Mouse (Mus musculus) spleen, adult 18-20 months (tissue): ENCODE data around the gene Zfp568.
A peak's percentile ranks its signal among the peaks of the same experiment; 100 is the strongest.
"Not testable (repeated sequence)": the region's sequence is repeated elsewhere in the genome, so short reads cannot be mapped to it uniquely, and the experiment has no call there.

ENCODE experiments used
- DNase-seq, 2 experiments: peaks; one replicate each; pipeline ENCODE4 v3.0.0; 2022; ENCODE audit warnings: mixed read lengths in 2 of 2

The Zfp568 gene

GRCm38 (mm10) chr7:29983690-29984380 is at the start of gene Zfp568:
Gene Zfp568 (plus strand): TSS chr7:29983955.
- DNase-seq: peak; percentile 85 to 88

DNA sequence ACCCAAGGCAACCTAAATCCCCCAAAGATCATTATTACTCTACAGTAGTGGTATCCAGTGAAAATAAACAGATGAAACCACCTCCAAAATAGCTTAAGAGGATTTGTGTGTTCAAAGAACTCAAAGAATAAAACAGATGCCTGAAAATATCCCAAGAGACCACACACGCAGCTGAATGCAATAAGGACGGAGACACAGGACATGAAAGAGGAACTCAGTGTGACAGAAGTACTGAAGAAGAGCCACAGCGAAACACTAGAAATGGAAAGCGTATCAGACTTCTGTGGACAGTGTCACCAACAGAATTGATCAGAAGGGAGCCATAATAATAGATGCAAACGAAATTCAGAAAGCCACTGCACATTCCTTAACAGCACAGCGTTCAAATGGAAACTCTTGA is 44.9 kb upstream of the Zfp568 start:
- no peak for DNase-seq

DNA sequence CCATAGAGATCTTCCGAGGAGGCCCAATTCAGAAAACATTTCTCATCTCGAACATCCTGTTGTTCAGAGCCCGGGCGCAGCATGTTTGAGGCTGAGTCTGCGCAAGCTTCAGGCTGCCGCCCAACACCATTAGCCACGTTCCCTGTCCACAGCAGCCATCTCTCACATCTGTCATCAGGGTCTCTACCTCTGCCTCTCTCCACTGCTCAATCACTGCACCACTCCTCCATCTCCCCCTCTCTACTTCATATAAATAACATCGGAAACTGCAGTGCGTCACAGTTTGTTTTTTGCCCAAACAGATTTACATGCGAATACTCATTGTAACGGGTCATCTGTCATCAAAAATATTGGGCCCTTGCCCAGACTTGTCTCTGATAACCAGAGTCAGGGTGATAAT is 42.7 kb upstream of the Zfp568 start:
- DNase-seq: no peak

DNA sequence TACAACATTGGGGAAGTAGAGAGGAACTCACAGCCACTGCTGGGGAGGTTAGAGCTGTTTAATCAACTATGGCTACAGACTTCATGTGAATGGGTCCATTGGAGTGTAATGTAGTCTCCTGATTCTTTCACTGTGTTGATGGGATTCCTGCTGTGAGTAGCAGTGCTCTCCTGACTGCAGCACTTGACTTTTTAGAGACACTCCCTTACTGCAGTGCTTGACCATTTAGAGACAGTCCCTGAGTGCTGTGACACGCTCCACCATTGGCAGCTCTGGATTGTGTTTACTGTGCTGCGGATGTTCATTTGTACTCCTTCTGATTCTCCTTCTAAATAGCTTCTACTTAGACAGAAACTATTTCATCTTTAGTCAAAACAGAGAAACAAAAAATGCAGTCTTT is 41.0 kb upstream of the Zfp568 start:
- no peak for DNase-seq

GRCm38 (mm10) chr7:29943720-29944119 is 40.0 kb upstream of the Zfp568 start:
- no peak for DNase-seq

GRCm38 (mm10) chr7:29944201-29944600 is 39.6 kb upstream of the Zfp568 start:
- DNase-seq: no peak

DNA sequence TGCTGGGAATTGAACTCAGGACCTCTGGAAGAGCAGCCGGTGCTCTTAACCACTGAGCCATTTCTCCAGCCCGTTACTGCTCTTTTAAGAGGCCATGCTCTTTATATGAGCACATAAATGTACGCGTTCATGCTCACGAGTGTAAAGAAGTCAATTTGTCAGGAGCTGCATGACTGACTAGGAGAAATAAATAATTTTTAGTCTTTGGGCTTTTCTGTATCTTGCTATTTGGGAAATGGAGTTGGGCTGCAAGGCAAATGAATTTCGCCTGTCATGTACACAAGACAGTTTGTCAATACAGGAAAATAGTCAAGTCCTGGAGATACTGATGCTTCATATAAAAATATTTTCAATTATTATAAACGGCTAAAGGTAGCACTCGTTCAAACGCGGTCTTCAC is 30.7 kb upstream of the Zfp568 start:
- DNase-seq: no peak

DNA sequence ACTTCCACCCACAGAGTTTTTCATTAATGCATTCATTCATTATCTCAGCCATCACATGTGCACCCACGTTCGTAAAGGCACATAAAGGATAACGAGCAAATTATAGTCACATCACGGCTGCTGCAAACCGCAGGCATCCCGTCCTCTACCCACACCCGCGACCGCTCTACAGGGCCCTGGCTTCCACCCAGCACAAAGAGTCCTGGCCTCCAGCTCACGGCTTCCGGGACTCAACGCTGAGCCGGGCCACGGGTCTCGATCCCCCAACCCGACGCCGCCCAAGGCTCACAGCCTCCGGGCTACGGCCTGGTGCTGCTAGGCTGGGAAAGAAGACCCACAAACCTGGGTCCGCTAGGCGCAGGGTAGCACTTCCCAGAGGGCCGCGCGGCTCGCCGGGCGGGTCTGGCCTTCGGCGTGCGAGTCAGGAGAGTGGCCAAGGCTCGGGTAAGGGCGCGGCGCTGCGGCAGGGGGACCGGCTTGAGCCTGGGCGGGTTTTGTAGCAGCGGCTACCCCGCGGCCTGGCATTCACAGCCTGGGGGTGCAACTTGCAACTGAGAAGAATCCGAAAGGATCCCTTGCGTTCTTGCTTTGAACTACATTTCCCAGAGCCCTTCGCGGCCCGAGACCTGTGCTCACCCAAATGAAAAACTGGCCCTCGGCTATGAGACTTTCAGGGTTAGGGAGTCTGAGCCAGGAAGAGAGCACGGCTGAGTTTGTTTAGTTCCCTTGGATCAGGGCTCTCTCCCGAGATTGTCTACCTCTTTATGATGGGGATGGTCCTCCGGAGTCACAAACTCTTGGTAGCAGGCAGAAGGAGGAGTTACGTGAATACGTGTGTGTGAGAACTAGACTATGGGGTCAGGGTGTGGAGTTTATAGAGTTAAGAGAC is 30.0 kb upstream of the Zfp568 start, which contains the start of gene Zfp74:
TSS of gene Zfp74 (minus strand) at position 577 of the 889 bp plus-strand sequence.
- DNase-seq: peak; percentile 46 to 73

DNA sequence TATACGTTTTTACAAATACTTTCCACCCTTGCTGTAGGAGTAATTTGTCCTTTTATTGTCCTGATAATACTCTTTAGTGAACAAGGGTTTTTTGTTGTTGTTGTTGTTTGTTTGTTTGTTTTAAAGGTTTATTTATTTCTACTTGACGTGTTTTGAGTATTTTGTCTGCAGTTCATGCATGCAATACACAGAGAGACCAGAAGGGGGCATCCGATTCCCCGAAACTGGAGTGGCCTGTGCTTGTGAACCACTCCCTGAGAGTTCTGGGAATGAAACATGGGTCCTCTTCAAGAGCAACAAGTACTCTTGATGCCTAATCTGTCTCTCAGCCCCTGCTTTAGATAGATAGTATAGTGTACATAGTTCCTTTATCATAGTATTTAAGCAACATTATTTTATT is 29.0 kb upstream of the Zfp568 start:
- peak in 1 of 2 experiments; percentile 29 for DNase-seq

- DNase-seq: no peak
Measured at GRCm38 (mm10) chr7:29956257-29956656, 27.5 kb upstream of the Zfp568 start.

DNA sequence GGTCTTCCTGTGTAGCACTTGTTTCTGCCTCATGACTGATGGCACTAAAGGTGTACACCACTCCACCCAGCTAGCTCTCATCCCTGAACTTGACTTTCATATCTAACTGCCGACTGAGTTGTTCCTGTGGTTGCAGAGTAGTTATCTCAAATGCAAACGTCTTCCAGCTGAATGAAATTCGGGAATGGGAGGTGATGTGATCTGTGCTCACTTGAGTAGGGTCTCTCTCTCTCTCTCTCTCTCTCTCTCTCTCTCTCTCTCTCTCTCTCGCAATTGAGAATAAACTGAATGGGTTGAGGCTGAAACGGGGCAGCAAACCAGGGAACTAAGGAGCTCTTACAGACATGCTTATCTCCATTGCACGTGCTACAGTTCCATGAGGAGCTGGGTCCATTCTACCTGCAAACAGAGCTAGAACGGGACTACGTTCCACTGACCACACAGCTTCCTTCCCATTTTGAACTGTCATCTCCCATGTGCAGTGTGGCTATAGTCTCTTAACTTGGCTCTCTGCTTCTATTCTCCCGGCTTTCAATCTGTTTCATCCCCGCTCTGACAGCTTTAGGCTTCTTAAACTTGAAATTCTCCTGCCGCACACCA is 25.5 kb upstream of the Zfp568 start:
- DNase-seq: no peak

DNA sequence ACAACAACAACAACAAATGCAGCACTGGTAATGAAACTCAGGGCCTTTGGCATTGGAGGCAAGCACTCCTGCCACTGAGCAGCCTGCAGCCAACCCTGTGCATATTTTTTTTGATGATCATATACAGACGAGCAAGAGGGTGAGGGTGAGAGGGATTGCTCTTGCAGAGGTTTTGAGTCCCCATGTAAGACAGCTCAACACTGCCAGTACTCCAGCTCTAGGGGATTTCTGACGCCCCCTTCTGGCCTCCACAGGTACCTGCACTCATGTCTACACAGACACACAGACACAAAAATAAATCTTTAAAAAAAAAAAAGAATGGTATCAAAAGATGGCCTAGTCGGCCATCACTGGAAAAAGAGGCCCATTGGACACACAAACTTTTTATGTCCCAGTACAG is 24.8 kb upstream of the Zfp568 start:
- DNase-seq: no peak

- DNase-seq: not testable (repeated sequence)
Measured at GRCm38 (mm10) chr7:29965115-29965810, 18.5 kb upstream of the Zfp568 start.

DNA sequence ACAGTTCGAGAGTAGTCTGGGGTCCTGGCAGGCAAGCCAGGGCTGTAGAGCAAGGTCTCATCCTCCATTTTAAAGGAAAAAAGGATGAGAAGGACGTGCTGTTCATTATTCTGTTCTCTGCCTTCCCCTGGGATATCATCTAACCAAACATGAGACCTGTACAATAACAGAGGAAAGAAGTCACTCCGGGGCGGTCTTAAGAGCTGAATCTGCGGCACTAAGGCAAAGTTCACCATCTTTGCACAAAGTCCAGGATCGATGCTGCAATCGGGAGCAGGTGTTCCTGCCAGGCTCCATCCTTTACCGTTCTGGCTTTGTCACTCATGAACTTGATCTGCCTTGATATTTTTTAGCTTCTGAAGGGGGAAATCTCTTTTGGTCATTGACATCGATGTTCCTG is 13.1 kb upstream of the Zfp568 start:
- DNase-seq: no peak

DNA sequence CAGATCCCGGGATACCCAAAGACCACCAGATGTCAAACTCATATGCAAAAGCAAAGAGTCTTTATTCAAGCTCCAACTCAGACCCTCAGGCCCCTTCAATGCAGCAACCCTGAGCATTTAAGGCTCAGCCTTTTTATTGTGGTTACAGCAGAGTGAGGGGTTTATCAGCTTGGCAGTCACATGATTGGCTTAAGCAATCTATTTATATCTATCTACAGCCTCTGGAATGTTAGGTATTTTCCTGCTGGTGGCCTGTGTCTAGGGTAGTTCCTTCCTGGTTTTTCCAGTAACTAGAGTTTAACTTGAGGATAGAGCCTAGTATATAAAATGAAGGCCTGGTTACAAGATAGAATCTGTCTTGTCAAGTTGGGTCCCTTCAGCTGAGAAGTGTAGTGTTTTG is 3.0 kb upstream of the Zfp568 start:
- no peak for DNase-seq

- DNase-seq: peak in 1 of 2 experiments; percentile 13
Measured at GRCm38 (mm10) chr7:29981455-29981854, 2.3 kb upstream of the Zfp568 start.

DNA sequence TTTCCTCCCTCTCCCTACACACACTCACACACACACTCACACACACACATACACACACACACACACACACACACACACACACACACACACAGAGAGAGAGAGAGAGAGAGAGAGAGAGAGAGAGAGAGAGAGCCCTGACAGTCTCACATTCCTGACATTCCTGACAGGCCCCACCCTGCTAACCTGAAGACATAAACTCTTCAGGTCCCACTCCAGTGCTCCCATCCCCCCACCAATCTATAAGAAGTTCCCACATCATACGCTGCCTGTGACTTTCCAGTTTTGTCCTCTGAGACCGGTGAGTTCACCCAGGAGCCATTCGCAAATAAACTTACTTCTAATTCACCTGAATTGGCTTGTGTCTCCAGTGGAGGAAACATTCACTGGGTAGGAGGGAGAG is 1.9 kb upstream of the Zfp568 start:
- no peak for DNase-seq

DNA sequence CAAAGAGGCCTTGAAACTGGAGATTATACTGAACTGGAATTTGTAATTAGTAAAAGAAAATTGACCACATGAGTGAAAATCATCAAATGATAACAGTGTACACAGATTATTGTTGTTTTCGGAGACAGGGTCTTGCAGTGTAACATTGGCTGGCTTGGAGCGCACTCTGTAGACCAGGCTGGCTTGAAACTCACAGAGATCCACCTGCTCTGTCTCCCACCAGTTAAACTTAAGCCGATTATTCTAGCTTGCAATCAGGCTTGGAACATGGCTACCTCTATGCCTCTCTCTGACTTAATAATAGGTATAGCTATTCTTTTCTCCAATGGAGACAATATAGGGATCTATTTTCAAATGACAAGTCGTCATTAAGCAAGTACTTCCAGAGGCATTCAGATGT is 1.4 kb upstream of the Zfp568 start:
- no peak for DNase-seq

DNA sequence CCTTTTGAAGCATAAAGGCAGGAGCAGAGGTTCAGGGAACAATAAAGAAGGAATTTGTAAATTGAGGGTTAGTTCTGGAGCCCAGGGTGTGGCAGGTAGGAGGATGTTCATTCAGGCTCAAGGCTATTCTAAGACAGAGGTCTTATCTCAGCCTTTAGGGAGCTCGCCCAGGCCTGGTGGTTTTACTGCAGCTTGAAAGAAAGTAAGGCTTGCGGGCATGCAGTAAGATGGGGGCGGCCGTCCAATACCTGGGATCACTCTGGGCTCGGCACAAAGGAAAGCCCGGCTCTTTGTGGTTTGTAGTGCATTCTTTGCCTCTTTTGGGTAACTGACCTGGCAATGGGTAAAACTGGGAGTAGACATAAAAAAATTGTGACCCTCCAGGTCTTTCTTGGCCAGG is 824 bp upstream of the Zfp568 start:
- peak in 1 of 2 experiments; percentile 8 for DNase-seq

DNA sequence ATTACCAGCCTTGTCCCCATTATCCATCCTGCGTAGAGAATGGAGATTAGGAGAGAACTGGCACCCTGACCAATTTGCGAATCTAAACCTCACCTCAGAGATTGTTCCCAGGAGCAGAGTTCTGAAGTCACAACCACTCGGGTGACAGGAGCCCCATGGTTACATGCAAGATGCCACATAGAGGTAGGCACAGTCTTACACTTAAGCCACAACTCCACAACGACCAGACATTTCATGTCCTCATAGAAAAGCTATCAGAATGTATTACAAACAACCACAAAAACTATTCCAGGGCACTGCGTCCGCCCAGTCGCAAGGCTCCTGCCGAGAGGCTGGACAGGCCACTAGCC is 440 bp upstream of the Zfp568 start:
- no peak for DNase-seq

DNA sequence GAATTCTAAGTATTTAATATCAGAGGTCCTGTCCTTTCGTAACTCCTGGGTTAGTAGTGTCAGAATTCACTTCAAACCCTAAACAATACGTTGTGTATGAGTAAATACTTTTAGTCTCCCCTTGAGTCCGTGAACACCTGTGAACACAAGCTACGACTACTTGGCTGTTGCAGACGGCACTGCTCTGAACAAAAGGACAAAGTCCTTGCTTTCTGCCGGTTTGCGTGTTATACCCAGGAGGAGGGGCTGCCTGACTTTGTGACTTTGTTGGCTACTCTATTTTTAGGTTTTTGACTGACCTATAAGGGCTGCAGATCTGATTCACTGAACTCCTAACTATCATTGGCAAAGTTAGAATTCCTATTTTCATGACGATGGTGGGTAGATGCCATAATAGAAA is 2.3 kb downstream of the Zfp568 start:
- no peak for DNase-seq

- DNase-seq: no peak
Measured at GRCm38 (mm10) chr7:29987551-29987950, 3.8 kb downstream of the Zfp568 start.

GRCm38 (mm10) chr7:29989031-29989430 is 5.3 kb downstream of the Zfp568 start:
- no peak for DNase-seq
